Mouse (Mus musculus): ENCODE data around the gene Kdm4d. TPM values are rescaled to one million over a fixed set of nuclear protein-coding genes. Genes with fewer than 3 reads are reported as not detected.
"Not testable (repeated sequence)": the region's sequence is repeated elsewhere in the genome, so short reads cannot be mapped to it uniquely, and the experiment has no call there.

The Kdm4d gene
- polyA plus RNA-seq (2012; rRNA removed): 0.49 and 0.55 TPM in 2 replicates

DNA sequence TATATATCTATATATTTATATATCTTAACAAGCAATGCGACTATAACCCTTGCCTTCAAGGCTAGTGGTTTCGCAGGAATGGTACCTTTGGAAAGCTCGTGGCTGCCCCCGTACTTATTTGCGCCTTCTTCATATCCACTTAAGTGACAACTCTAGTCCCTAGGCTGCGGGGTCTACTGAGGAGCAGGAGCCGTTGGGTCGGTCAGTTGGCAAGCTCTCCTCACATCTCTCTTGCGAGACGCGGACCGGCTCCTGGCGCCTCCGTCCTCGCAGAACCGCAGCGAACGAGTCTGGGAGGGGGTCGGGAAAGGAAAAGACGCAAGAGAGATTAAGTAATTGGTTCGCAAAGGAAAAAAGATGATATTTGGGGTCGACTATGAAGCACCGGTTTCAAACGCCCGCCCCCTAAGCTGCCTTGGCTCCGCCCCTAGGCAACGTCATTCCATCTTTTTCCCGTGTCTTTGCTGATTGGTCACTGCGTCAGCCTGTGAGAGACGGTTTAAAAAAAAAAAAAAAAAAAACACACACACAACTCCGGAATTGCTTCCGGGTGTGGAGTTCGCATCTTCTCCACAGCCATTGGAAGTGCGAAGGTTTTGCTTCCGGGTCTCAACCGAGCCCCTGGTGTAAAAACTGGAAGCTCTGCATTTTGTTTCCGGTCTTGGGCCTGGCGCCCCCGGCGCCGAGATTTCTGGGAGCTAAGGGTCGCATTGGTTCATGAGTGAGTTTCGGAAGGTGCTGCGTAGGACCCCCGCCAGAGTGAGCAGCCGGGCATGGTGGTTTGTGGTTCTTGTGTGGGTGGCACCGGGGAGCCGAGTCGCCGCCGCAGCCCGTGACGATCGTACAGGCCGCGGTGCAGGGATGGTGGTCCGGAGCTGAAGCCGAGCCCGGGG lies at the start of gene Kdm4d, which contains the start of gene Cwc15:
Gene Kdm4d (minus strand): TSS at position 460 of the 893 bp plus-strand sequence.
Gene Cwc15 (plus strand): TSS at position 595 of the 893 bp plus-strand sequence.
- DNase-seq (ENCODE audit: low read depth): peak; percentile 89

DNA sequence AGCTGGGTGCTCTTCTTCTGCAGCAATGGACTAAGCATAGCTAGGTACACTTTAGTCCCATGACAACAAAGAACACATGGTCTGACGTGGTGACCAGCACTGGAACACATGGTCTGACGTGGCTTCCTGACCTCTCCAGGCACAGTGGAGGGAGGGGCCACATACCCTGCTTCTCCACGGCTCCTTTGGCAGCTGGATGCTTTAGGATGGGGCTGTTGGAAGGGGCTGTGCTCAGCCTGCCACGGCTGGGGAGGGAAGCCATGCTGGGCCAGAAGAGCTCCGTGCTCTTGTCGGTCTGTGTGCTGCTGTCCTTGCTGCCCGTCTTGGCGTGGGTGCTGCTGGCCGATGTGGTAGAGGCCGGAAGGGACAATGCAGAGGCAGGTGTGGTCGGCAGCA lies 48.1 kb upstream of the Kdm4d start:
- DNase-seq (ENCODE audit: low read depth): no peak

- no peak for DNase-seq (ENCODE audit: low read depth)
Measured at GRCm38 (mm10) chr9:14547584-14548365, 47.5 kb upstream of the Kdm4d start.

DNA sequence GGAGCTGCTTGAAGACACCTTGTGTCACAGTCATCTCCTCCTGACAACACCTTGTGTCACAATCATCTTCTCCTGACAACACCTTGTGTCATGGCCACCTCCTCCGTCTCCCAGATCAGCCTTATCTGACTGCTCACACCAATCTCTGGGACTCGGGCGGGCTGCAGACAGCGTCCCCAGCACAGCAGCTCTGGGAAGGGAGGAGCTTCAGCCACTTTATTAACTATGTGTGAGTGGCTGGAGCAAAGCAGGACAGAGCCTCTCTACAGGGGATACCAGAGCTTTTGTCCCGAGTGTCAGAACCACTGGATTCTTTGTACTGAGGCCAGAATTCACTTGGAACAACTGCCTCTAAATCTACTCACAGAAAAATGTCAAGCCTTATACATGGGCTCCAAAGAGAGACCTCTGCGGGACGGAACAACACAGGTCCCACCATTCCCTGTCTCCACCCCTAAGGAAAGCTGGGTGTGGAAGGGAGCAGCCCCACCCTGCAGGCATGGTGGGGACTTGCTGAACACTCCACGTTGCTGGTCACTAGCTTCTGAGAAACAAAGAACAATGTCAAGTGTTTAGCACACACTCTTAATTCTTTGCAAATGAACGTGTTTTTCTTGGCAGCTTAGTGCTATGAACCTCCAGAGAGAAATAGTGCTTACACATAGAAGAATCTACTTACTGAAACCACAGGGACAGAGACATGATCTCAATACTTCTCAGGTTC lies 43.9 kb upstream of the Kdm4d start:
- DNase-seq (ENCODE audit: low read depth): no peak

DNA sequence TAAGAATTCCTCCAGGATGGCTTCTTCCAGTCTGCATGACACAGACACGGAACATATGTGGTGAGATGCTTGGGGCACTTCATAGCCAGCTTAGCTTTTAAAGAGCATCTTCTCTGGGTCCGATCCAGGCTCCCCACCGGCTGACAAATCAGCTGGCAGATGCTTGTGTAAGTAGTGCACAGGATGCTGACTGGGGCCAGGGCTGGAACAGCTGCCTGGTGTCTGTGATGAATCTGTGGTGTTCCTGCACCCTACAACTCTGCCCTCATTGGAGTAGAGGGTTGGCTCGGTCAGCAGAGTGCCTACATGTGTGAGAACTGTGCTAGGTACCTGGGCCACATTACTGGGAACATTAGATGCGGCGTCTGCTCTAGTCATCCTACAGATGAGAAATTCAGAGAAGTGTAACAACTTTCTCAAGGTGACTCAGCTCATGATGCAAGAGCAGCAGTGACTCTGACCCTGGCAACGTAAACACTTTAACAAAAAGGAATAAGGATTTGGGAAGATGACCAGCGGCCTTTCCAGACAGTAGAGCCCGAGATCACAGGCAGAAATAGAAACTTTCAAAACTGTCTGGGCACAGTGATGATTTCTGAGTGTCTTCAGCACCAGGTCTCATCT lies 34.7 kb upstream of the Kdm4d start:
- DNase-seq (ENCODE audit: low read depth): no peak

DNA sequence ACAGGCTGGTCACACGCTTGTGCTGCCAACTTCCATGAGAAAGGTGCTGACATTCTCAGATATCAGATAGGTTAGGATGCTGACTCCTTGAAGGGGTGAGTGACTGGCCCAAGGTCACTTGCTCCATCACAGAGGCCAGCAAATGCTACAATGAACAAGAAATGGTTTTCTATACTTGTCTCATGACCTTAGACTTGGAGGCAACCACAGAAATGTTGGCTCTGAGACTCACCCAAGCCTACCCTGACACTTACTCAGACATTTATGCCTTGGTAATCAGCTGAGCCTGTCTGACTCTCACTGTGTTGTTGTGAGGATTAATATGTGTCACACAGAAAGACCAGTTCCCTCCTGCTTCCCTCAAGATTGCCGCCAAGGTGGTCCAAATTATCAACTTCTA lies 33.4 kb upstream of the Kdm4d start:
- no peak for DNase-seq (ENCODE audit: low read depth)

GRCm38 (mm10) chr9:14532283-14532682 lies 32.0 kb upstream of the Kdm4d start:
- no peak for DNase-seq (ENCODE audit: low read depth)

DNA sequence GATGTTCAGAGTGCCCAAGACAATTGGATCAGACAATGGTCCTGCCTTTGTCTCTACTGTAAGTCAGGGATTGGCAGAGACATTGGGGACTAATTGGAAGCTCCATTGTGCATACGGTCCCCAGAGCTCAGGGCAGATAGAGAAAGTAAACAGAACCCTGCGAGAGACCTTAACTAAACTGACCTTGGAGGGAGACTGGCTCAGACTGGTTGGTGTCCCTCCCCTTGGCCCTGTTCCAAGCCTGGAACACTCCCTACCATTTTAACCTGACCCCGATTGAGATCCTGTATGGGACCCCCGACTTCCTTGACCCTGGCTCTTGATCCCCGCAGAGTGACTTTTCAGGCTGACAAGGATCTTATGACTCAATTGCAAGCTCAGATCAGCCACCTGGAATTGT lies 29.7 kb upstream of the Kdm4d start:
- DNase-seq (ENCODE audit: low read depth): no peak

DNA sequence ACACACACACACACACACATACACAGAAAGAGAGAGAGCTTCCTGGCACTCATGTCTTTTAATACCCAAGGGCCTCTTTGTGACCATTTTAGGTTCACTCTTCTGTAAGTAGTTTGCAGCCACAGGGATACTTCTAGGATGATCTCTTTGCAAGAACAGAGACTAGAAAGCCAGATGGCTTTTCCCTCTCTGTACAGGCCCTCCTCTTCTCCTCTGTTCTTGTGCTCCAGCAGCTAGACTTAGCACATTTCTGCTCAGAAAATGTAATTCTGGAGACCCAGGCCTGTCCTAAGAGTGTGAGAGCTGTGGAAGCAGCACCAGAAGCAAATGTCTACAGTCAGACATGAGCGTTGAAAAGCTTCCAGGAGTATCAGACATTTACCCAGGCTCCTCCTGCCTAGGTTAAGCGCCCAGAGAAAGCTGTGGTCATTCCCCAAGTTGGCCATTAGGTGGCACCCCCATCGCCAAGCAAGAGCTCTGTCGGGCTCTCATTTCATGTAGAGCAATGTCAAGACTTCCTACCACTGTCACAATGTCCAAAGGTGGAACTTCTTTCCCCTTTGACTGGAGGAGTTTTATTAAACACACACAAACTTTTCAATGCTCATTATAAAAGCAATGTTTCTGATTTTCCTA lies 23.2 kb upstream of the Kdm4d start:
- no peak for DNase-seq (ENCODE audit: low read depth)

- no peak for DNase-seq (ENCODE audit: low read depth)
Measured at GRCm38 (mm10) chr9:14521695-14522094, 21.4 kb upstream of the Kdm4d start.

DNA sequence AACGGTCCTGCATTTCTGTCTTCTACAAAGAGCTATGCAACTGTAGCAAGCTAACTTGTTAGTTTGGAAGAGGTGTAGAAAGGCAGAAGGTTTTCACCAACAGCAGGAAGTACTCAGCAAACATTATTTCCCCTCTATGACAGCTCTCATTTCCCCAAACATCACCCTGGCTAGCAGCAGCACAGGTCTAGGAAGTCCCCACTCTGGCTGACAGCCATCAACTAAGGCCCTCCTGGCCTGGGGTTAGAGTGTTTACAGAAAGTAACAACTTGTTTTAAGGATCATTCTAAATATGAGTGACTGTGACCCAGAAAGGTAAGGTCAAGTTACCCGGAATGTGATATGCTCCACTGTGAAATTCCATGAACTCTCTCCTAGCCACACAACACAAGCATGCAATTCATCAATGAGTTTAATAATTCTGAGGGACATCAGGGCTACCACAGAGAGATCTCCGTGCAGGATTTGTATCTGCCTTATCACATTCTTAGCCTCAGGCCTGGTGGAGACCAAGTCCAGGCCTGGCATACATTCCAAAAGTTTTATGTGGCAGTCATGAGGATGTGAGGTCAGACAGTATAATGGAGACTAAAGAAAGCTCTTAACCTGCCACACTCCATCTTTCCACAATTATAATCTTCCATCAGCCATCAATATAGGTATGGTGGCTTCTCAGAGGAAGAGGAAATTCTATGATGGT lies 20.8 kb upstream of the Kdm4d start:
- no peak for DNase-seq (ENCODE audit: low read depth)

DNA sequence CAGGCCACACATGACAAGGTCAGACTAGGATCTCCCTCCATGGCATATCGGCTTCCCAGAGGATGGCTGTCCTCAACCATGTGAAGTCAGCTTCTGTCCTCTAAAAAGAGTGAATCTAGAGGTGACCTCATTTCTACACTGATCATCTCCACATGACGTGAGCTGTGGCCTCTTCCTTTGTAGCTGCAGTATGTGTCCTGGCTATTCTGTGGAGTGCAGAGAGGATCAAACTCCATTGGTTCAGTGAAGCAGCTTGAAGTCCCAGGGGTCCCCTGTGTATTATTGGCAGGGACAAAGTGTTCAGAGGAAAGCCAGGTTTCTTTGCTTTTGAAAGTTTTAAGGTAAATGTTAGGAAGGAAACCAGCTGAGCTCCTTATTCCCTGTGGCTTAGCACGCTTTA lies 17.8 kb upstream of the Kdm4d start:
- DNase-seq (ENCODE audit: low read depth): no peak

DNA sequence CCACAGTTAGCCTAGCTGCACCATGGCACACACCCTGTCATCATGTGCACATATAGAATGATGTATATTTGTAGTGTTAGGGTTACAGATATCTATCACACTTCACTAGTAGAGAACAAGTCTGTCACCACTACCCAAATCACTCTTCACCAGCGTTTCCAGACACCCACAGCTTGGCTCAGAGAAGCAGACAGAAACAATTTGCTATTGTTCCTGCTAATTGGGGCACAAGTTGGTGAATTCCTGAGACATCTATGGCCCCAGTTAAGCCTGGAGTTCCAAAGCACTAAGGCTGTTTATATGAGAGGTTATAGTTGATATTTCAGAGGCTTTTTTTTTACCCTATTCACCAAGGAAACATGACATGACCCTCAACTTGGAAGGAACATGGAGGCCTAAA lies 17.0 kb upstream of the Kdm4d start:
- DNase-seq (ENCODE audit: low read depth): no peak

DNA sequence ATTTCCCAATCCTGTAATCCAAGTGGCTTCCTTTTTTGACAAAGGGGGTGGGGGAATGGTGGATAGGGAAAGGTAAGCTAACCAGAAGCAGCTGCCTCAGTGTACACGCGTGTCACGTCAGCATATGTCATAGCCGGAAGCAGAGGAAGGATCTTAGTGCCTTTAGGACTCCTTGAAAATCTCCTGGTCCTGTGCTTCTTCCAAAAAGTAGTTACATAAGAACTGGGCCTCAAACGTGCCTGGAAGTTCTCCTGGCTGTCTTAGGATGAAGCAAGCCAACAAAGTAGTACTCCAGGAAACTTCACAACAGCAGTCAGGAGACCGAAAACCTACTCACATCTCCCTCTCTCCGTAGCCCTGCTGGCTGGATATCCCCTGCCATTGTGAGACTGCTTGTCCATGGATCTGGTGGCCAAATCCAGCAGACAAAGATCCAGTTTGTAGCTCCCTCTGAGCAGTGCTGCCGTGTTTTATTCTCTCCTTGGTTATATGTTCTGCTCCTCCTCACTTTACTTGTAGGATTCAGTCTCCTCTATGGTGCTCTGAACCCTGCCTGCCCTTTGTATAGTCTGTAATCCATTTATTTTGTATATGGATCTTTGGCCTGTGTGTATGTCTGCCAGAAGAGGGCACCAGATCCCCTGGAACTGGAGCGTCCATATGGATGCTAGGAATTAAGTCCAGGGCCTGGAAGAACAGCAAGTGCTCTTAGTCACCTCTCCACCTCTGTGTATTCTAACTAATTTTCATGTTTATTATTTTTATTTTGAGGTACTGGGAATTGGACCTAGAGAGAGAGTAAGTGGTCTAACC lies 12.6 kb upstream of the Kdm4d start:
- DNase-seq (ENCODE audit: low read depth): no peak

- DNase-seq (ENCODE audit: low read depth): no peak
Measured at GRCm38 (mm10) chr9:14500916-14501424, 688 bp upstream of the Kdm4d start.

DNA sequence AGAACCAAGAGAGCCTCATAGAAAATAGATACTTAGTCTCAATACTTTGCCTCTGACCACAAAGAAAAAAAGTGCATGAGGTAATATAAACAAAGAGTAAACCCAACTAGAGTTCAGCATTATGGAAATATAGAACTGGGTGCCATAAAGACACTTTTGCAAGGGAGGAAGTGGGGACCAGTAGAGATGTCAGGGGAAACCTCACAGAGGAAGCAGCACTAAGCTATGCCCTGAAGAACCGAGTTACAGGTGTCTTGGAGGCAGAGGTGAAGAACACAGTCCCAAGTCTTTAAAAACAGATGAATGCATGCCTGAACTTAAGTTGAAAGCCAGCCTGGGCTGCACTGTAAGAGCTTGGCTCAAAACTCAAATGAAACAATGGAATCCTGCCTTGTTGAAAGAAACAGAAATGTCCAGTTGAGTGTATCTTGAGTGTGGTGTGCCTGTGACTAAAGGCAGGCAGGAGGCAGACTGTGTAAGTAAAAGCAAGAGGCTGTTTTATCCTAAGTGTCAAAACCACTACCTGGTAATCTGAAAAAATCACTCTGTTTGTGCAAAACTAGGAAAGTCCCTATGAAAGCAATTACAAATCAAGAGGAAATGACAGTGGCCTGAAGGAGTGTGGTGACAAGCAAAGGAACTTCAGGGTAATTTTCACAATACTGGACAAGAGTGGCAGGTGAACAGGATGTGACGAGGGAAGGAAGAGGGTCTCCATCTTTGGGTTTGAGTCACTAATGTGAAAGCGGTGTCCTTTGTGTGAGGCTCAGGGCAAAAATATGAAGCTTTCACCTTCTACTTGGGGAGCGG lies 1.2 kb downstream of the Kdm4d start:
- no peak for DNase-seq (ENCODE audit: low read depth)

GRCm38 (mm10) chr9:14463668-14464067 lies 36.6 kb downstream of the Kdm4d start:
- DNase-seq (ENCODE audit: low read depth): not testable (repeated sequence)

- not testable (repeated sequence) for DNase-seq (ENCODE audit: low read depth)
Measured at GRCm38 (mm10) chr9:14462536-14462935, 37.7 kb downstream of the Kdm4d start.

- no peak for DNase-seq (ENCODE audit: low read depth)
Measured at GRCm38 (mm10) chr9:14456320-14456719, 44.0 kb downstream of the Kdm4d start.
